Mouse (Mus musculus) CH12.LX (cell line): ENCODE measurements around the gene Gm11562. TPM values are rescaled to one million over a fixed set of nuclear protein-coding genes. Genes with fewer than 3 reads are reported as not detected.
"Not testable (repeated sequence)": the region's sequence is repeated elsewhere in the genome, so short reads cannot be mapped to it uniquely, and the experiment has no call there.

ENCODE experiments used
- DNase-seq: peaks from one replicate; pipeline ENCODE4 v3.0.0-alpha.2; 2013; ENCODE audit errors: extremely low read depth
- H3K27ac ChIP-seq: 2 replicates; pipeline ENCODE4 v1.5.1; 2012; ENCODE audit warnings: low read depth, mild to moderate bottlenecking, control low read depth, moderate library complexity; ENCODE audit not compliant: insufficient read depth
- H3K27me3 ChIP-seq: replicated peaks from 2 replicates; pipeline ENCODE3; 2012; ENCODE audit warnings: inconsistent platforms
- H3K36me3 ChIP-seq, 2 experiments: replicated peaks in 1 of 2; 2 replicates each; pipeline versions ENCODE3 to v1.6.1; 2012; ENCODE audit warnings: inconsistent platforms in 1 of 2, low read length in 1 of 2, mild to moderate bottlenecking in 1 of 2, mixed read lengths in 1 of 2, moderate library complexity in 1 of 2; ENCODE audit not compliant: control insufficient read depth in 1 of 2, insufficient read depth in 1 of 2
- H3K4me1 ChIP-seq, 2 experiments: 2 replicates each; pipeline ENCODE4 v1.6.1; 2012; ENCODE audit warnings: inconsistent platforms in 1 of 2, moderate library complexity in 1 of 2; ENCODE audit not compliant: insufficient read depth in 2 of 2, control insufficient read depth in 1 of 2
- H3K4me2 ChIP-seq: 2 replicates; pipeline ENCODE4 v1.6.1; 2012; ENCODE audit warnings: low read depth, mild to moderate bottlenecking, control low read depth; ENCODE audit not compliant: poor library complexity, insufficient read depth, severe bottlenecking
- H3K4me3 ChIP-seq, 3 experiments: fragments of 150-350 bp in 1 of 3; sonication (generic) in 1 of 3; replicated peaks in 1 of 3; 2 replicates each; pipeline versions ENCODE3 to v1.5.1; 2011 to 2012; ENCODE audit warnings: low read depth in 2 of 3, low read length in 2 of 3, mild to moderate bottlenecking in 2 of 3, moderate library complexity in 2 of 3, control low read depth in 1 of 3, improper control_type of control experiment in 1 of 3, inconsistent platforms in 1 of 3, mixed read lengths in 1 of 3; ENCODE audit not compliant: poor library complexity in 1 of 3
- H3K79me2 ChIP-seq: replicated peaks from 2 replicates; pipeline ENCODE4 v1.6.1; 2012; ENCODE audit warnings: mild to moderate bottlenecking, moderate library complexity; ENCODE audit not compliant: control insufficient read depth, poor library complexity, insufficient read depth, severe bottlenecking; ENCODE audit errors: extremely low read depth
- H3K9ac ChIP-seq: 2 replicates; pipeline ENCODE4 v1.6.1; 2012; ENCODE audit warnings: low read depth, mild to moderate bottlenecking, control low read depth, moderate library complexity; ENCODE audit not compliant: insufficient read depth
- H3K9me3 ChIP-seq: replicated peaks from 2 replicates; pipeline ENCODE3; 2012; ENCODE audit warnings: low read length, inconsistent platforms, mixed read lengths
- BHLHE40 ChIP-seq: IDR thresholded peaks from 2 replicates; pipeline ENCODE4 v1.6.1; 2011; ENCODE audit warnings: mild to moderate bottlenecking, low read depth, low read length, improper control_type of control experiment
- CHD2 ChIP-seq: IDR thresholded peaks from 2 replicates; pipeline ENCODE4 v1.6.1; 2011; ENCODE audit warnings: low read length, improper control_type of control experiment
- ELF1 ChIP-seq: IDR thresholded peaks from 2 replicates; pipeline ENCODE4 v1.6.1; 2014; ENCODE audit warnings: low read depth, mild to moderate bottlenecking, inconsistent platforms, low read length, improper control_type of control experiment
- ETS1 ChIP-seq: conservative IDR thresholded peaks from 2 replicates; pipeline ENCODE4 v1.6.1; 2012; ENCODE audit warnings: low read depth, mild to moderate bottlenecking, inconsistent platforms, low read length, improper control_type of control experiment, moderate library complexity
- GABPA ChIP-seq: IDR thresholded peaks from 2 replicates; pipeline ENCODE4 v1.6.1; 2012; ENCODE audit warnings: low read depth, low read length, improper control_type of control experiment, inconsistent platforms; ENCODE audit not compliant: insufficient replicate concordance
- HCFC1 ChIP-seq: IDR thresholded peaks from 2 replicates; pipeline ENCODE4 v1.6.1; 2012; ENCODE audit warnings: low read depth, mild to moderate bottlenecking, inconsistent platforms, low read length, improper control_type of control experiment
- JUN ChIP-seq: IDR thresholded peaks from 2 replicates; pipeline ENCODE4 v1.6.1; 2011; ENCODE audit warnings: low read depth, mild to moderate bottlenecking, low read length, improper control_type of control experiment, moderate library complexity; ENCODE audit not compliant: insufficient read depth
- JUND ChIP-seq: conservative IDR thresholded peaks from 2 replicates; pipeline ENCODE4 v1.6.1; 2011; ENCODE audit warnings: low read depth, low read length, improper control_type of control experiment
- KAT2A ChIP-seq: IDR thresholded peaks from 2 replicates; pipeline ENCODE4 v1.6.1; 2012; ENCODE audit warnings: low read length, improper control_type of control experiment, inconsistent platforms; ENCODE audit not compliant: insufficient replicate concordance
- MAZ ChIP-seq: IDR thresholded peaks from 2 replicates; pipeline ENCODE4 v1.6.1; 2012; ENCODE audit warnings: low read depth, mild to moderate bottlenecking, inconsistent platforms, low read length, improper control_type of control experiment, moderate library complexity
- MXI1 ChIP-seq: IDR thresholded peaks from 2 replicates; pipeline ENCODE4 v1.6.1; 2011; ENCODE audit warnings: mild to moderate bottlenecking, low read depth, low read length, improper control_type of control experiment
- POLR2A ChIP-seq: IDR thresholded peaks from 2 replicates; pipeline ENCODE4 v1.6.1; 2011; ENCODE audit warnings: low read depth, mild to moderate bottlenecking, improper control_type of control experiment, low read length
- POLR2AphosphoS2 ChIP-seq: IDR thresholded peaks from 2 replicates; pipeline ENCODE4 v1.6.1; 2011; ENCODE audit warnings: low read depth, low read length, improper control_type of control experiment
- RAD21 ChIP-seq: IDR thresholded peaks from 2 replicates; pipeline ENCODE4 v1.6.1; 2011; ENCODE audit warnings: low read depth, mild to moderate bottlenecking, low read length, improper control_type of control experiment, moderate library complexity
- RCOR1 ChIP-seq: conservative IDR thresholded peaks from 2 replicates; pipeline ENCODE4 v1.6.1; 2012; ENCODE audit warnings: low read depth, mild to moderate bottlenecking, inconsistent platforms, low read length, improper control_type of control experiment
- SIN3A ChIP-seq: IDR thresholded peaks from 2 replicates; pipeline ENCODE4 v1.6.1; 2012; ENCODE audit warnings: low read length, improper control_type of control experiment, inconsistent platforms
- TCF12 ChIP-seq: IDR thresholded peaks from 2 replicates; pipeline ENCODE4 v1.6.1; 2014; ENCODE audit warnings: low read depth, mild to moderate bottlenecking, inconsistent platforms, low read length, improper control_type of control experiment
- UBTF ChIP-seq: IDR thresholded peaks from 2 replicates; pipeline ENCODE4 v1.6.1; 2012; ENCODE audit warnings: low read depth, mild to moderate bottlenecking, inconsistent platforms, low read length, improper control_type of control experiment, moderate library complexity
- USF2 ChIP-seq: conservative IDR thresholded peaks from 2 replicates; pipeline ENCODE4 v1.6.1; 2011; ENCODE audit warnings: low read depth, low read length, improper control_type of control experiment
- ZC3H11A ChIP-seq: IDR thresholded peaks from 2 replicates; pipeline ENCODE4 v1.6.1; 2012; ENCODE audit warnings: low read depth, mild to moderate bottlenecking, inconsistent platforms, low read length, improper control_type of control experiment
- ZKSCAN1 ChIP-seq: IDR thresholded peaks from 2 replicates; pipeline ENCODE4 v1.6.1; 2012; ENCODE audit warnings: low read depth, inconsistent platforms, low read length, improper control_type of control experiment, borderline replicate concordance
- ZNF384 ChIP-seq: IDR thresholded peaks from 2 replicates; pipeline ENCODE4 v1.6.1; 2012; ENCODE audit warnings: low read depth, low read length, improper control_type of control experiment, inconsistent platforms
- dilution Hi-C: fragments of 300-500 bp; cut with MboI; formaldehyde crosslinking; loops from 2 replicates; pipeline ENCODE4 v1.14.3; 2020; ENCODE audit warnings: low sequenced_read_pairs; ENCODE audit not compliant: extremely low pct_unique_long_range_greater_than_20kb, extremely low pct_ligation_motif_present
- in situ Hi-C: fragments of 300-500 bp; cut with MboI; formaldehyde crosslinking; loops from 3 replicates; pipeline ENCODE4 v1.14.3; 2019; ENCODE audit warnings: low sequenced_read_pairs, low pct_ligation_motif_present, low pct_unique_long_range_greater_than_20kb, mixed read lengths
- polyA plus RNA-seq: library from polyadenylated mRNA; unstranded; fragments of >175 nt; gene quantifications from 2 replicates; pipeline ENCODE4 v1.2.1, GENCODE M21; 2012; ENCODE audit warnings: low read depth; ENCODE audit not compliant: insufficient read length
- total RNA-seq, 2 experiments: library from RNA; depleted of rRNA; stranded (reverse); fragments of 300-350 nt in 1 of 2; fragments of >200 nt in 1 of 2; gene quantifications; 2 replicates each; pipeline ENCODE4 v1.2.3; 2012 to 2014

The Gm11562 gene
- total and polyA plus RNA-seq, 3 experiments: not detected

DNA sequence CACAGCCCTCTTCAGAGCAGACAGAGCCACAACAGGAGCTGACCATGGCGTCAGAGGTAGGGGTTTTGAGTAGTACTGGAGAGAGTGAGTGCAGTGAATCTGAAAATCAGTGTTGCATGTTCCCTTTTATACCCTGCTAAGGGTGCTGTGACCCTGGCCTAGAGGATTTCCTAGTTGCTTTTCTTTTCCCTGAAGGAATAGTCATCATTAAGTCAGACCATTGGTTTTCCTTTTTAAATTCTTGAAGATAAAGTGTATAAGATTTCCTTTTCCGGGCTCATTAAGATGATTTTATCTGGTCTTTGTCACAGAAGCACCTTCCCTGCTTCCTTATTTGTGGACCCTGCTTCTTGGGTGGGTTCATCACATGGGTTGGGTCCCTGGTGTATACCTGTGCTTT is 29.9 kb upstream of the Gm11562 start, which contains the start of gene Gm11555:
Gm11555 (minus strand) TSS at position 101 of the 400 bp plus-strand sequence.
- no peak for DNase-seq
- in situ Hi-C loops: no loop called here
- Histone ChIP-seq H3K4me1 (no peaks in the 10 kb centered on the region), H3K4me2 (no peak within 1 kb of the TSS), H3K36me3 (no peaks in the 10 kb centered on the region), H3K79me2 (no peaks in the 10 kb centered on the region), H3K9me3 (peaks cover 3% of the 10 kb centered on the region), H3K27me3 (peaks cover 80% of the 10 kb centered on the region)
- dilution Hi-C loops: no loop called here
- TF ChIP-seq JUND (no peak), RAD21 (no peak), BHLHE40 (no peak), MAZ (no peak), JUN (no peak), TCF12 (no peak), MXI1 (no peak), HCFC1 (no peak), KAT2A (no peak), CHD2 (no peak)
- TF ChIP-seq, all 38 proteins: peak for 0
- Histone ChIP-seq H3K4me3 (no peak within 1 kb of the TSS), H3K27ac (no peak within 1 kb of the TSS), H3K9ac (no peak within 1 kb of the TSS)

DNA sequence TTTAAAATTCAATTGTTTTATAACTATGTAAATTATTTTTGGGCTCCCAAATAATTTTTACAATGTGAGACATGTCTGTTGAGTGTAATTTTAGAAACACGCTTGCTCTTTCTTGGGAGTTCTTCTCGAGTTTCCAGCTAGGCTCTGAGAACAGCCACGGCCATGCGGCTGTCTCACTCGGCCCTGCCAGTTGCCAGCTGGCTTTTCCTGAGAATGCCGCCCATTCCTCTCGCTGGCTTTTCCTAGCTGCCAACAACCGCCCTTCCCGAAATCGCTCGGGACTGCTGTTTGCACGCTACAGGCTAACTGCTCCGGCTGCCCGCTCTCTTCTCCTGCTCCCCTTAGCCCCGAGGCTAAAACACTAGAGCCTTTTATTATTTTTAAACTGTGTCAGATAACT is 26.2 kb upstream of the Gm11562 start:
- DNase-seq: no peak
- Histone ChIP-seq H3K4me2 (no peak overlapping the region), H3K9me3 (peaks cover 3% of the 10 kb centered on the region), H3K4me1 (peaks cover 0 to 5% of the 10 kb centered on the region in 2 experiments; a peak in 1 of 4 replicates), H3K9ac (no peak overlapping the region), H3K79me2 (no peaks in the 10 kb centered on the region), H3K27me3 (peaks cover 71% of the 10 kb centered on the region), H3K27ac (no peak overlapping the region), H3K36me3 (no peaks in the 10 kb centered on the region), H3K4me3 (no peak overlapping the region)
- dilution Hi-C loops (no loop called here), in situ Hi-C loops (no loop called here)
- TF ChIP-seq POLR2AphosphoS2 (no peak), UBTF (no peak), MXI1 (no peak), GABPA (no peak)

DNA sequence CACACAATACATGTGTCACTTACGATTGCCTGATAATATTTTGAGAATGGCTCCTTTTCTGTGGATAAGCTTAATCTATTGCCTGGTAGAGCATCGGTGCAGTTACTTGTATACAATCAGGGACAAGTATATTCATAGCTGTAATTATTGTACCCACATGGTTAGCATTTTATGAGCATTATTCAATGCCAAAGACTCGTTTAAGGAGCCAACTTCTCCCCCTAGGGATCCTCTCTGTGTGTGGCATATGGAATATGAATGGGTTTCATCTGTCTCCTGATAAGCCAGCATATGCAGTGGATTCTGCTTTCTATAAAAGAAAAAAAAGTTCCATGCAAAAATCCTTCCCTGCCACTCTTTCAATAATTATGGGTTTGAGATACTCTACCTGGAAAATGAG is 24.1 kb upstream of the Gm11562 start:
- Histone ChIP-seq H3K36me3 (no peaks in the 10 kb centered on the region), H3K4me2 (no peak overlapping the region), H3K4me1 (peaks cover 0 to 5% of the 10 kb centered on the region in 2 experiments; a peak in 1 of 4 replicates), H3K79me2 (no peaks in the 10 kb centered on the region), H3K9ac (no peak overlapping the region), H3K27me3 (peaks cover 69% of the 10 kb centered on the region), H3K9me3 (no peaks in the 10 kb centered on the region), H3K4me3 (no peak overlapping the region), H3K27ac (no peak overlapping the region)
- no peak for DNase-seq
- in situ Hi-C loops (no loop called here), dilution Hi-C loops (no loop called here)
- TF ChIP-seq POLR2A (no peak), ELF1 (no peak), ETS1 (no peak), ZKSCAN1 (no peak), ZNF384 (no peak), ZC3H11A (no peak), SIN3A (no peak), RCOR1 (no peak), KAT2A (no peak), USF2 (no peak), CHD2 (no peak), JUND (no peak), RAD21 (no peak)

DNA sequence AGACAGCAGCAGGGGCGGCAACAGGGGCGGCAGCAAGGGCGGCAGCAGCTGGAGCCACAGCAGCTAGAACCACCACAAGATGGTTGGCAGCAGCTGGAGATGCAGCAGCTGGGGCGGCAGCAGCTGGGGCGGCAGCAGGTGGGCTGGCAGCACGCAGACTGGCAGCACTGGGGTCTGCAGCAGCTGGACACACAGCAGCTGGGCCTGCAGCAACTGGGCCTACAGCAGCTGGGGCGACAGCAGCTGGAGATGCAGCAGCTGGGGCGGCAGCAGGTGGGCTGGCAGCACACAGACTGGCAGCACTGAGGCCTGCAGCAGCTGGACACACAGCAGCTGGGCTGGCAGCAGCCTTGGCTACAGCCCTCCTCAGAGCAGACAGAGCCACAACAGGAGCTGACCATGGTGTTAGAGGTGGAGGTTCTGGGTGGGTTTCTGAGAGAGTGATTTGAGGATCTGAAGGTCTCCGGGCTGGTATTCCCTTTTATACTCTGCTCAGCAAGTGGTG is 23.5 kb upstream of the Gm11562 start, which contains the start of gene Krtap4-7:
Krtap4-7 (minus strand) TSS at position 455 of the 505 bp plus-strand sequence.
- H3K9ac ChIP-seq, in situ Hi-C loops, H3K79me2 ChIP-seq, H3K4me2 ChIP-seq, H3K4me3 ChIP-seq, DNase-seq, H3K27ac ChIP-seq, dilution Hi-C loops, H3K36me3 ChIP-seq, H3K9me3 ChIP-seq, H3K4me1 ChIP-seq: not testable (repeated sequence)
- H3K27me3 ChIP-seq: peaks cover 69% of the 10 kb centered on the region
